Mouse (Mus musculus): Measurements from ENCODE around the gene Clybl. TPM values are rescaled to one million over a fixed set of nuclear protein-coding genes. Genes with fewer than 3 reads are reported as not detected.

Gene Clybl
- total and polyA plus RNA-seq, 3 experiments, result 13.4 to 36.6 TPM; not detected in 1

- Histone ChIP-seq H3K4me1 (ENCODE audit: control insufficient read depth in 1 of 2, insufficient read depth in 2 of 2, low read length in 2 of 2) (peaks cover 6 to 8% of the 10 kb centered on the region in 2 experiments), H3K36me3 (ENCODE audit: control insufficient read depth in 1 of 2, insufficient read depth in 2 of 2, low read length in 2 of 2) (peaks cover 0 to 12% of the 10 kb centered on the region in 2 experiments; a peak in 2 of 4 replicates), H3K9ac (ENCODE audit: control insufficient read depth, low read depth, low read length, poor library complexity, severe bottlenecking) (no peak overlapping the region), H3K4me3 (ENCODE audit: control insufficient read depth in 1 of 2, insufficient read depth in 1 of 2, low read depth in 2 of 2, low read length in 2 of 2) (no peak overlapping the region), H3K79me2 (ENCODE audit: control insufficient read depth, insufficient read depth, low read length, poor library complexity) (no peaks in the 10 kb centered on the region), H3K9me3 (replicated peaks; ENCODE audit: insufficient read depth, low read length) (no peaks in the 10 kb centered on the region), H3K27me3 (ENCODE audit: control insufficient read depth in 1 of 2, insufficient read depth in 2 of 2, low read length in 2 of 2) (no peaks in the 10 kb centered on the region), H3K27ac (ENCODE audit: control insufficient read depth, low read depth, low read length) (no peak overlapping the region)
- TF ChIP-seq POLR2A (IDR thresholded peaks at IDR 0.05; ENCODE audit: control insufficient read depth in 1 of 2, insufficient read depth in 1 of 2, low read depth in 1 of 2, low read length in 2 of 2, poor library complexity in 1 of 2), result no peak
- TF ChIP-seq RCOR1 (IDR thresholded peaks at IDR 0.05; ENCODE audit: low read depth, low read length), result peak; percentile 79; the same call in 1 of the 2 replicates
- no peak for DNase-seq (ENCODE audit: low read depth, low spot score)
These were observed 62.4 kb downstream of the Clybl start for GRCm38 (mm10) chr14:122243874-122244273.

GRCm38 (mm10) chr14:122246919-122247859, 65.7 kb downstream of the Clybl start:
- Histone ChIP-seq H3K4me3 (ENCODE audit: control insufficient read depth in 1 of 2, insufficient read depth in 1 of 2, low read depth in 2 of 2, low read length in 2 of 2) (no peak overlapping the region), H3K79me2 (ENCODE audit: control insufficient read depth, insufficient read depth, low read length, poor library complexity) (no peaks in the 10 kb centered on the region), H3K27me3 (ENCODE audit: control insufficient read depth in 1 of 2, insufficient read depth in 2 of 2, low read length in 2 of 2) (no peaks in the 10 kb centered on the region), H3K4me1 (ENCODE audit: control insufficient read depth in 1 of 2, insufficient read depth in 2 of 2, low read length in 2 of 2) (no peaks in the 10 kb centered on the region), H3K9ac (ENCODE audit: control insufficient read depth, low read depth, low read length, poor library complexity, severe bottlenecking) (no peak overlapping the region), H3K36me3 (ENCODE audit: control insufficient read depth in 1 of 2, insufficient read depth in 2 of 2, low read length in 2 of 2) (no peaks in the 10 kb centered on the region), H3K27ac (ENCODE audit: control insufficient read depth, low read depth, low read length) (no peak overlapping the region), H3K9me3 (replicated peaks; ENCODE audit: insufficient read depth, low read length) (no peaks in the 10 kb centered on the region)
- peak; percentile 11 for DNase-seq (ENCODE audit: low read depth, low spot score)
- TF ChIP-seq MAZ (IDR thresholded peaks at IDR 0.05; ENCODE audit: low read depth, low read length) (no peak), TAL1 (IDR thresholded peaks at IDR 0.05; ENCODE audit: low read length) (no peak), E2F4 (IDR thresholded peaks at IDR 0.05; ENCODE audit: borderline replicate concordance, low read depth, low read length) (no peak), MYB (IDR thresholded peaks at IDR 0.05; ENCODE audit: low read depth, low read length) (no peak), MYC (IDR thresholded peaks at IDR 0.05; ENCODE audit: low read depth, low read length) (no peak), ETS1 (IDR thresholded peaks at IDR 0.05; ENCODE audit: low read depth, low read length) (no peak), TCF12 (IDR thresholded peaks at IDR 0.05; ENCODE audit: low read depth, low read length) (no peak), BHLHE40 (IDR thresholded peaks at IDR 0.05; ENCODE audit: borderline replicate concordance, low read depth, low read length) (no peak), RCOR1 (IDR thresholded peaks at IDR 0.05; ENCODE audit: low read depth, low read length) (no peak), UBTF (IDR thresholded peaks at IDR 0.05; ENCODE audit: borderline replicate concordance, insufficient read depth, low read depth, low read length) (no peak), MXI1 (IDR thresholded peaks at IDR 0.05; ENCODE audit: low read depth, low read length) (no peak), ELF1 (IDR thresholded peaks at IDR 0.05; ENCODE audit: low read depth, low read length) (no peak)
